Mouse (Mus musculus): ENCODE measurements around the gene Hgd.

Gene Hgd

GRCm38 (mm10) chr16:37581901-37582300 is 1.9 kb downstream of the Hgd start:
- no peak for ATAC-seq (ENCODE audit: low TSS enrichment)

DNA sequence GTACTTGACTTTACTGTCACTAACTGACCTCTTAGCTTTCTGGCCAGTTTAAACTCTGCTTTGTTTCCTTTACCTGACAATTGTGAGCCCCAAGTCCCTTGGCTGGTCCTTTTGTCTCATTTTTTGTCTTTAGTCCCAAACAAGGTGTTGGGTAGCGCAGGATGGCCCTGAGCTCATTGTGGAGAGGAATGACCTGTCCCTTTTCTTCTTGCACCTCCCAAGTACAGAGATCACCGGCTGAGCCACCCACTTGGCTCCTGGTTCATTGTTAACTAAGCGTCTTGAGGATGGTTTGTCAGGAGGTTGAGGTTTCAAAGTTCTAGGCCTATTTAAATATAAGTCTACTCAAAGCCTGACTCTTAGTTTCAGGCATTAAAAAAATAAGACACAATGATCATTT is 3.4 kb downstream of the Hgd start:
- ATAC-seq (ENCODE audit: low TSS enrichment), result no peak

GRCm38 (mm10) chr16:37583801-37584200 is 3.8 kb downstream of the Hgd start:
- ATAC-seq (ENCODE audit: low TSS enrichment), result peak; percentile 70

GRCm38 (mm10) chr16:37584218-37585035 is 4.5 kb downstream of the Hgd start:
- peak; percentile 76 for ATAC-seq (ENCODE audit: low TSS enrichment)

GRCm38 (mm10) chr16:37585129-37585563 is 5.2 kb downstream of the Hgd start:
- ATAC-seq (ENCODE audit: low TSS enrichment), result peak; percentile 41

GRCm38 (mm10) chr16:37590921-37591320 is 11.0 kb downstream of the Hgd start:
- ATAC-seq (ENCODE audit: low TSS enrichment), result peak; percentile 69

- no peak for ATAC-seq (ENCODE audit: low TSS enrichment)
Measured at GRCm38 (mm10) chr16:37591551-37591950, 11.6 kb downstream of the Hgd start.

DNA sequence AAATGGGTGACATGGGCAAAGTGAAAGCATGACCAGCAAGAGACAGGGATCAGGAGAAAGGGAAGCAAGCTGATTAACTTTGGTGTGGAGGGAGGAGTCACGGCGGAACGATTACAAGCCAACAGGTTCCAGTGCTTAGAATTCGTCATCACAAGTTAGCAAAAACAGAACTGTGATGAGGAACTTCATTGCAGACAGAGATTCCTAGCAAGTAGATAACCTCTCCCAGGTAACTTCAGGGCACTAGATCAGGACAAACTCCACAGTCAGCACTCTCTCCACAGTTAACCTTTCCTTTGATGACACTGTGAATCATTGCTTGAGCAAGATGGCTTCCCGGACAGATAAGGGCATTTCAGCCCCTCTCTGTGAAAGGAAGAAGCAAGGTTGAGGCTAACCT is 17.5 kb downstream of the Hgd start:
- no peak for ATAC-seq (ENCODE audit: low TSS enrichment)

DNA sequence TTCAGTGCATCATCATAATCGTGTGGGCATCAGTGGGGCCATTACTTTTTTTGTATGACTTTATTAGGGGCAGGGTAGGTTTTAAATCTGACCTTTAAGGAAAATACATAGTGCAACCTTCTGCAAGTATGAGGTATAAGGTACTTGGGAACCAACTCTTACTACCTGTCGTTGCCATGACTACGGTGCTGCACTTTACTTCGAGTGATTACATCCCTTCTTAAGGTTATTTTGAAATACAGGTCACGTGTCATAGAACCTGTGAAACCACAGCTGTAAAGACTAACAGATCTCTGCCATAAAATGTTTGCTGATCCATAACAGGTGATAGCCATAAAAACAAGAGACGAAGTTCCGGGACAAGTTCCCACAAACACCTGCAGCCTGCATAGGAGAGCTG is 18.5 kb downstream of the Hgd start:
- ATAC-seq (ENCODE audit: low TSS enrichment), result no peak

DNA sequence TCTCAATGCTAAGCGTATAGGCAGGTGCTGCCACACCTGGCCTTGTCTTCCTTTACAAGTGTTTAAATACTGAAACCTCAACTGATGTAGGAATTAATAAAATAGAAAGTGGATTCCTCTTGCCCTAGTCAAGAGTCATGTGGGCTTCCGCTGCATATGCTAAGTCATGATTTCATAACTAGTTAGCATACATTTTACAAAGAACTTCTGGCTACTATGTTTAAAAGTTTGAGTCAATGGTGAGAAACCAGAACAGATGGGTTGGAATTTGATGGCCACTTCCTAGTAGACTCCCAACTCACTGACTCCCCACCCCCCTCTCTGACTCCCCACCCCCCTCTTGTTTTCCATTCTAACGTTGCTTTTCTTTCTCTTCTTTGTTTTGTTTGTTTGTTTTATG is 19.4 kb downstream of the Hgd start:
- no peak; the same call in 1 of the 2 replicates for ATAC-seq (ENCODE audit: low TSS enrichment)

DNA sequence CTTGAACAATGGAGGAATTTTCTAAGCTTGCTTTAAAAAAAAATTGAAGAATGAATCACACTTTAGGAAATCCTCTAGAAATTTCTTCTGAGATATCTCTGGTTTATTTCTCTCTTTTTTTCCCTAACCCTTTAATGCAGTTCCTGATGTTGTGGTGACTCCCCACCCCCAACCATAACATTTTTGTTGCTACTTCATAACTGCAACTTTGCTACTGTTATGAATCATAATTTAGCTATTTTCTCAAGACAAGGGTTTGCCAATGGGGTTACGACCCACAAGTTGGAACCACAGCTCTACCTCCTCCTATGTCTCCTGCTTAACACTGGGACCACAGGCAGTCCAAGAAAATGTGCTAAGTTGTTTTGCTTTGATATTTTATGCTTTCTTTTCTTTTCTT is 23.5 kb downstream of the Hgd start:
- ATAC-seq (ENCODE audit: low TSS enrichment), result no peak

DNA sequence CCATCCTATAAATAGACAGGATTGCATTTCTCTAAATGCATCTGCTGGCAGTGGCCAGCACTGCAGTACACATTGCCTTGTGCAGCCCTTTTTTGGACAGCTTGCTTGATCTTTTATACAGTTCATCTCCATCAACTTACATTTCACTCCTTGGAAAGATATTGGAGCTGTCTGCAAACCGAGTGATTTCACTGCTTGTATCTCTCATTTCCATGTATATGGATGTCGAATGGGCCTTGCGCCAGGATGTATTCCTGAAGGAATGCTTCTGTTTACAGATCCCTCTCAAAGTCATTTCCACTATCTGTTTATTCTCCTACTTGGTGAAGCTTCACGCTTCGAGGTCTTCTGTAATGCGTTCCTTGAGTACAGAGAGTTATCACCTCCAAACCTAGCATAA is 24.3 kb downstream of the Hgd start:
- peak; percentile 42; the same call in 1 of the 2 replicates for ATAC-seq (ENCODE audit: low TSS enrichment)

DNA sequence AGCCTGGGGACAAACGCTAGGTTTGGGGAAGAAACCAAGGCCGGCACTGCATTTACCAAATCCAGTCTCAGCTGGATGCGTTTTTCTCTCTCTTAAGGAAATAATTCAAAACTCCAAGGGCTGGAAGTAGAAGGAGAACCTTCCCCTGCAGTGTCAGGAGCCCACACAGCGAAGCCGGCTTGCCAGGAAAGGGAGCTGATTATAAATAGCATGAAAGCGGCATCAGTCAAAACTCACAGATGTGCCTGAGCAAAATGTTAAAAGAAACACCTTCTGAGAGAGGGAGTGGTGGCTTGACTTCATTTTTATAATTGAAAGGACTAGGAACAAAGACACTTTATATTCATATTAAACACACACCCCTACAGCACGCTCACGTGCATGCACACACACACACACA is 30.4 kb downstream of the Hgd start:
- ATAC-seq (ENCODE audit: low TSS enrichment), result peak; percentile 81

DNA sequence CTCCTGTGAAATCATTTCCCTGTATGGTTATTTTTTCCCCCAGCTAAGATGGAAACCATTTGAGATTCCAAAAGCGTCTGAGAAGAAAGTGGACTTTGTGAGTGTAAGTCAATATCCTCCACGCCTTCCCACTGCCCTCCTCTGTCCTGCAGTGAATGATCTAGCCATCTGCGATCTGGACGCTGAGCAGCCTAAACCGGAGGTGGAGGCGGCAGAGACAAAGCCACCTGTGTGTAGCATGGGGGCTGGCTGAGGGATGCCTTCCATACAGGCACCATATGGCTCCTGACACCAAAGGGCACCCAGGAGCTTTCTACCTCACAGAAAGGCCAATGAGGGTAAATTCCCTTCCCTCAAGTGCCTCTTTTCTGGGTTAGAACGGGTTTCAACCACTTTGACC is 31.1 kb downstream of the Hgd start:
- no peak for ATAC-seq (ENCODE audit: low TSS enrichment)

GRCm38 (mm10) chr16:37612013-37612412 is 32.1 kb downstream of the Hgd start:
- ATAC-seq (ENCODE audit: low TSS enrichment), result peak; percentile 53; the same call in 1 of the 2 replicates

DNA sequence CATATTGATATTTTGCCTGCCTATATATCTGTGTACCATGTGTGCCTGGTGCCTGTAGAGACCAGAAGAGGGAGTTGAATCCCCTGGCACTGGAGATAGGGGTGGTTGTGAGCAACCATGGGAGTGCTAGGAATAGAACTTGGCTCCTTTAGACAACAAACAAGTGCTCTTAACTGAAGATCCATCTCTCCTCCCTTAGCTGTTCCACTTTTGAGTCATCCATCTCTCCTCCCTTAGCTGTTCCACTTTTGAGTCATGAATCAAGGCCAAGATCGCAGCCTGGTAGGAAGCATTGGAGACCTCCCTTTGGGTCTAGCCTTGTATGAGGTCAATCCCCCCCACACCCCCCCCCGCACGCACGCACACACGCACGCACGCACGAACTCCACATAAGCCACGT is 34.6 kb downstream of the Hgd start:
- ATAC-seq (ENCODE audit: low TSS enrichment), result no peak

DNA sequence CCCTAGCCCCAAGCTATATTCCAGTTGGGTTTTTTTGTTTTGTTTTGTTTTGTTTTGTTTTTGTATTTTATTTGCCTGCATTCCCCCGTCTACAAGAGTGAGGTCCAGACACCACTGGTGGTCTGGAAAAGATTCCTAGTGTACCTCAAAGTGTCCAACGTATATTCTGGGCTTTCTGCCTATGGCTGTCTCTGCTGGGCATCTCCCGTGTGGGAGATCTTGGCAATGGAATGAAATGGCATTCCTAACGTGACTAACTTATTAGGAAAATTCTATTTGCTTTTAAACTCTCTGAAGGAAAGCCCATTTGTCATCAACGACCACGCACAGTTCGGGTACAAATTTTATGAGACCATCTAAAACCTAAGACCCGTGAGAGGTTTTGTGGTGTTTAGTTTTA is 35.5 kb downstream of the Hgd start:
- ATAC-seq (ENCODE audit: low TSS enrichment), result no peak

DNA sequence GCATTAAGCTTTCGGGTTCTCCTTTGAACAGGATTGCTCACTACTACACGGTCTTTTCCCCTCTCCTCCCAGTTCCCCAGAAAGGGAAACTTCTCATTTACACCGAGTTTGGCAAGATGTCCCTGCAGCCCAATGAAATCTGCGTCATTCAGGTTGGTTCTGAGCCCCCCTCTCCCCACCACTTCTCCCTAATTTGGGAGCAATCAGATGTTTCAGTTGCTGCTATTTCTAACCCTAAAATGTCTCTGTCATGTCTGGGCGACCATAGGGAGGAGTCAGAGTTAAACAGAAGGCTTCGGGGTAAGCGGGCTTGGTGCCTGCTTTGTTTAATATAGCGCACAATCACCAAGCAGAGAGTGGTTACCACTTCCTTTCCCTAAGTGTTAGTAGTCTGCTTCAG is 36.2 kb downstream of the Hgd start:
- peak; percentile 14; the same call in 1 of the 2 replicates for ATAC-seq (ENCODE audit: low TSS enrichment)

DNA sequence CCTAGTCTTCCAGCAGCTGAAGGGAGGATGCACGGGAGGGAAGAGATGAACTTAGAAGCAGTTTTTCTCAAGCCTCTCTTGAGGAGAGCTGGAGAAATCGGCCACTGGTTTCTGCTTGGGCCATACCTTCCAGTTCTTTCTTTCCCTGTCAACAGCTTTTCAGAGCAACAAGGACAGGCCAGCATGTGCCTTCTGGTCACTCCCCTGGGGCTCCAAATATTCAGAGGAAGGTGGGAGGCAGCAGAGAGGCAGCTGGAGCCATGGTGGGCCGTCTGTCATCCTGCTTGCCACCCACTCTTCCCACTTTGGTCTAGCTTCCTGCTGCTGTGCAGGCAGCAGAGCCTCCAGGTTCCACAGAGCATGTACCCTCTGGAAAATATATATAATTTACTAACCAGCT is 37.7 kb downstream of the Hgd start:
- peak; percentile 87 for ATAC-seq (ENCODE audit: low TSS enrichment)

- ATAC-seq (ENCODE audit: low TSS enrichment), result no peak
Measured at GRCm38 (mm10) chr16:37622403-37622802, 42.5 kb downstream of the Hgd start.

DNA sequence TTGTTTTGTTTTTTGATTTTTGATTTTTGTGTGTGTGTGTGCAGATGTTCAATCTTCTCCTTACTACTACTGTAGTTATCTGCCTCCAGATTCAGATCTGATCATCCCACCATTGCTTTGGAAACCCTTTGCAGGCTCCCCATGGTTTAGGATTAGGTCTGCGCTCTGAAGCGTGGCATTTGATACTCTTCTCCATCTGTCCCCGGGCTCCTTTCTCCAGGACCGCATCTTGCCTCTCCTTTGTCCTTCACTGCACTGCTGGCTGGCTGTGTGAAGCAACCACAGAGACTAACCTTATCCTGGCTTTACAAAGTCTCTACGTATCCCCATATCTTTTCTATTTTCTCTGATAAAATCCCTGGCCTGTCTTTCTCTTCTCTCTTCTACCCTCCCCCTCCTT is 43.0 kb downstream of the Hgd start:
- ATAC-seq (ENCODE audit: low TSS enrichment), result no peak

GRCm38 (mm10) chr16:37626388-37626949 is 46.5 kb downstream of the Hgd start:
- ATAC-seq (ENCODE audit: low TSS enrichment), result peak; percentile 55; the same call in 1 of the 2 replicates

DNA sequence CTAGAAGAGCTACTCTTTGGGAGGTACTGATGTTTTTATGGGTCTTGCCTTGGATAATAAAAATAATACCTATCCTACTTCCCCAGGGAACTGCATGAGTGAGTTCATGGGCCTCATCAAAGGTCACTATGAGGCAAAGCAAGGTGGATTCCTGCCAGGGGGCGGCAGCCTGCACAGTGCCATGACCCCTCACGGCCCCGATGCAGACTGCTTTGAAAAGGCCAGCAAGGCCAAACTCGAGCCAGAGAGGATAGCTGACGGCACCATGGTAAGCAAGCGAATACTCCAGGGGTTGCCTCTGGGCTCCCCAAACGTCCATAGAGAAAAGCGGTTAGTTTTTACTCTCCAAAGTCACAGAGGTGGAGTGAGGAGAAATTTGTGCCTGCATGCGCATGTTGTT is 48.4 kb downstream of the Hgd start:
- no peak for ATAC-seq (ENCODE audit: low TSS enrichment)

Data from frontal cortex, adult (tissue).